Mouse (Mus musculus) brain, embryonic 14.5 days (tissue): ENCODE results near the gene 4930544D05Rik. TPM values are rescaled to one million over a fixed set of nuclear protein-coding genes. Genes with fewer than 3 reads are reported as not detected.

Experiments used
- DNase-seq: peaks from one replicate; pipeline ENCODE4 v3.0.0-alpha.2; 2011; ENCODE audit warnings: low read depth
- CTCF ChIP-seq: fragments of 200-500 bp; IDR thresholded peaks from 2 replicates; pipeline ENCODE4 v1.5.1; 2012; ENCODE audit warnings: inconsistent platforms, mild to moderate bottlenecking, moderate library complexity, borderline replicate concordance; ENCODE audit not compliant: insufficient read depth, insufficient read length; ENCODE audit errors: extremely low read depth
- POLR2A ChIP-seq: fragments of 200-500 bp; IDR thresholded peaks from 2 replicates; pipeline ENCODE4 v1.6.1; 2012; ENCODE audit warnings: mild to moderate bottlenecking, inconsistent platforms, borderline replicate concordance; ENCODE audit not compliant: poor library complexity, insufficient read depth, insufficient read length, severe bottlenecking; ENCODE audit errors: extremely low read depth
- polyA plus RNA-seq: library from polyadenylated mRNA; depleted of rRNA; stranded (reverse); fragments of >200 nt; gene quantifications from 2 replicates; pipeline ENCODE4 v1.2.3, GENCODE M21; 2012

4930544D05Rik gene
- polyA plus RNA-seq, 1 experiment: not detected

DNA sequence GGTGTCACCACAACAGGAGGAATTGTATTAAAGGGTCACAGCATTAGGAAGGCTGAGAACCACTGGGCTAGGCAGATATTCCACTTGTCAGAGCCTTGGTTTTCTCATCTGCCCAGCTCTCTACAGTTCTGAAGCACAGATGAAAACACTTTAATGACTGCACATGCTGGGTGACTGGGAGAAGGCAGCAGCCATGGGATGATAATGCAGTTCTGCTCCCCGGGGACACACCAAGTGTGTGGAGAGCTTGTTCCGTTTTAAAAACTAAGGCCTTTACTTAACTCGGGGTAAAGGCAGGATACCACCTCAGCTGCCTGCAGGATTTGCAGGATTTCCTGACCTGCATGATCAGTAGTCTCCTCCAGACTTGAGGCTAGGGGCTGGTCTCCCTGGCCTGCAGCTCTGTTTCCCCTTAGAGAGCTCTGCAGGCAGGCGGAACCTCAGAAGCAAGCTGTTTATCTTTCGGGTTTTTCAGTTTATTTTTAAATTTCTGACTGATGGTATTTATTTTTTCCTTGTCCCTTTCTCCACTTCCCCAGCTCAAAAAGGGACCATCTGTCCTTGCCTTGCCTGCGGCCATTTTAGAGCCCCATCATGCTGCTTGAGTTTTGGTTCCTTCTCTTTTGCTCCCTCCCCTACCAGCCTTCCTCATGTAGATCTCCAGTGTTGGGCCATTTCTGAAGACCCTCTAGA lies 32.5 kb upstream of the 4930544D05Rik start:
- no peak for DNase-seq
- TF ChIP-seq CTCF (no peak), POLR2A (no peak)

DNA sequence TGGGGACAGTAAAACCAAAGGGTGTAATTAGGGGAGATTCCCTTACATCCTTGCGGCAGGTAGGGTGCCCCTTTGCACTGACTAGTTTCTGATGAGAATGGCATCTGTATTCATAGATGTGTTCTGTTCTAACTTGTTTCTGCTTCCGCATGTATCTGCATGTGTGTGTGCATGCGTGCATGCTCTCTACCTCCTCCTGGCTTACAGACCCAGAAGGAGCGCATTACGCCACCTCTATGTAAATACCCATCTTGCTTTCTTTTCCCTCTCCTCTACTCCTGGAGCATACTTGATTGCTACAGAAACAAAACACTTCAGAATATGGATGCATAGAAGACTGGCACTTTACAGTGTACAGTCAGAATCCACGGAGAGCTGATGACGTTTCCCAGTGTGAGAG lies 31.9 kb upstream of the 4930544D05Rik start:
- TF ChIP-seq POLR2A: no peak
- TF ChIP-seq CTCF: no peak
- no peak for DNase-seq

DNA sequence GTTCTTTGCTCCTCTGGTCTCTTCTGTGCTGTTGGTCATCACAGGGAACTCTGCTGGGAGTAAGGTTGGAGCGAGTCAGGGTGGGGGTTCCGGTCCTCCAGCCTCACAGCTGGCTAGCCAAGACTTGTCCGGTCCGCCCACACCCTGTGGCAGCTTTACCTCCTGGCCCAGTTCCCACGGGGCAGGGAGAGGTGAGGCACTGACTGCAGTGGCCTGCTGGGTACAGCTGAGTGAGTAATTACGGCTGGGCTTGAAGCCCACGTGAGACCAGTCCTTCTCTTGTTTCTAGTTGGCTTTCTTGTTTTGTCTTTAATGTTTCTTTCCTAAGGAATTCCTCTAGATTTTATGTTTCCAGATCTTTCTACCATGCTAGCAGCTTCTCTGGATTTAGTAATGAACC lies 30.2 kb upstream of the 4930544D05Rik start:
- TF ChIP-seq CTCF (no peak), POLR2A (no peak)
- peak; percentile 51 for DNase-seq

DNA sequence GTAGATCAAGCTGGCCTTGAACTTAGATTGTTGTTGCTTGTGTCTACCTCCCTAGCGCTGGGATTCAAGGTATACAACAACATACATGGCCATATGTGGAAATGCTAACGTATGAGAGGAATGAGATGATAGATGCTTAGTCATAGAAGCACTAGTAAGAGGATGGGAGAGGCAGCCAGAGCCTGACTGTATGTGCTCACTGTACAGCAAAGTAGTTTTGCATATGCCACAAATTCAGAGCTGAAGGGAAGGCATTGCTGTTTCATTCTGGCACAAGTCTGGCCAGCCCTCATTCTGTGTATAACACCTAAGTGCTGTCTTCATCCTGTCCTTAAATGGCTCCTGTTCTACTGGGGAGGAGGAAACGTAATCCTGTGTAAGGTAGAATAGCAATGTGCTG lies 29.4 kb upstream of the 4930544D05Rik start:
- TF ChIP-seq POLR2A: no peak
- DNase-seq: no peak

DNA sequence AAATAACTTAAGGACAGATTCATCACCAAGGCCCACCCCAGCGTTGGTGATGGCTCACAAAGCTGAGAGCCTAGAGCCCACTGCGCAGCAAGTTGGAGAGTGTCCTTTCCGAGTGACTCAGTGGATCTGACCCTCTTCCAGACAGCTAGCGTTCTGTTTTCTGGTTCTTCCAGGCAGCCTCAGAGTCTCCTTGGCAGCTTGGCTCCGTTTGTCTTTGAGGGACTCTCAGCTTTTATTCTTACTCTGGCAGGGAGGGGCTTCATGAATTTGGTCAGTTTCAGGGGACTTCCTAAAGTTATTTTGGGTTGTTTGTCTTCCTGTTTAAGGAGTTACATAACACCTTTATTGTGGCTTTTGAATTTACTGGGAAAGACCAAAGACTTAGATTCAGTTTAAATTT lies 28.7 kb upstream of the 4930544D05Rik start:
- no peak for TF ChIP-seq CTCF
- TF ChIP-seq POLR2A: no peak
- no peak for DNase-seq

DNA sequence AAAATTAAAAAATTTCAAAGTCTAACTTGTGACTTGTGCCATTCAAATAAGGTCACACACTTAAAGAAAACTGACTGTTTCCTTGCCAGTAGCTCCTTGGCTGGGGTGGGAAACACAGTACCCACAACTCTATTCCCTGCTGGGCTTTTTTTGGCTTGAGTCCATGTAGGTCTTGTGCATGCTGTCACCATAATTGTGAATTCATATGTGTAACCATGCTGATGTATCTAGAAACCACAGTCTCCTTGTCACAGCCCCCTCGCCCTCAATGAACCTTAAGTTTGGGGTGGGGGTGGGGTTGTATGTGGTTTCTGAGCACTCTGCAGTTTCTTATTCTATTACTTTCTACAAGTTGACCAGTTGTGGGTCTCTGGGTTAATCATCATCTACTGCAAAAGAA lies 23.9 kb upstream of the 4930544D05Rik start:
- no peak for TF ChIP-seq CTCF
- TF ChIP-seq POLR2A: no peak
- no peak for DNase-seq

DNA sequence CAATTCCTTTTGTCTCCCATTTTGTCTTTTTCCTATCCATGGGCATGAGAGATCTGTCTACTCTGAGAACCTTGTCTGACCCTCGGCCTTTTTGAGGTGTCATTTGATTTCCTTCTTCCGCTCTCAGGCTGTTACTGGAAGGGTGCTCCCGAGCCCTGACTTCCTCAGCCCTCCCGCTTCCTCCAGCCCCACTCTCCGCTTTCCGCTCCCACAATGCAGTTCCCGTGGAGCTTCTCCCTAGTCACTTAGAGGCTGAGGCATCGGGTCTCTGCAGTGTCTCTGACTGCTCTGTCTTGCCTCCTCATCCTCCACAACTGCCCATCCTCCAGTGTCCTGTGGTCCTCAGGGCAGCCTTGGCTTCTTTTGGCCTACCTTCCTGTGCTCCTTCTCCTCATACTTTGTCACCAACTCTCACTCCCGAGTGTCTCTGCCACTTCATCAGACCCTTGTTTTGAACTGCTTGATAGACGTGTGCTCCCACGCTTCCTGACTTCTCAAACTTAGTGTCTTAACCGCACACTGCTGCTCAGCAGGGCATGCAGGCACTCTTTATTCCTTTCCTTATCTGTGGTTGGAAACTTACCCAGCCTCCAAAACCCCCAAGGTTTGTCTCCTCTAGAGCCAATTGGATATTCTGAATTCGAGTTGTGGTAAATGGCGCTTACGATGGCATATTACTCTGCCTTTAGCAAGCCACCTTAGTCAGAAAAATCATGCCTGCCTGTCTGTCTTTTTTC lies 21.2 kb upstream of the 4930544D05Rik start:
- no peak for DNase-seq
- TF ChIP-seq CTCF (no peak), POLR2A (no peak)

DNA sequence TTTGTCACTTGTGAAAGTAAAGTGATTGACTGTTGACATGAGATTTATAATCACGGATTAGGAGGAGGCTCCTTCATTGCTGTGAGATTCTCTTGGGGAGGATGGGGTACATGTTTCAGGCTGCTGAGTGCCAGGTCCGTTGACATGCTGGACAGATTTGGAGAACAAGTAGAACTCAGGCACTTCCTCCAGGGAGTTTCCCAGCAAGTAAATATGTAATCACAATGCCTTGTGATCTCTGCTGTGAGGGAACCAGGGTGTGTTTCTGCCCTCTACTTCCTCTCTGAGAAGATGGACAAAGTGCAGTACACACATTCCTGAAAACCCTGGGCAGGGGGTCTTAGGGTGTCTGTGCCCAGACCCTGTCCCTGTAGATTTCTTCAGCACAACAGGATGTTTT lies 20.0 kb upstream of the 4930544D05Rik start:
- TF ChIP-seq POLR2A (no peak), CTCF (no peak)

DNA sequence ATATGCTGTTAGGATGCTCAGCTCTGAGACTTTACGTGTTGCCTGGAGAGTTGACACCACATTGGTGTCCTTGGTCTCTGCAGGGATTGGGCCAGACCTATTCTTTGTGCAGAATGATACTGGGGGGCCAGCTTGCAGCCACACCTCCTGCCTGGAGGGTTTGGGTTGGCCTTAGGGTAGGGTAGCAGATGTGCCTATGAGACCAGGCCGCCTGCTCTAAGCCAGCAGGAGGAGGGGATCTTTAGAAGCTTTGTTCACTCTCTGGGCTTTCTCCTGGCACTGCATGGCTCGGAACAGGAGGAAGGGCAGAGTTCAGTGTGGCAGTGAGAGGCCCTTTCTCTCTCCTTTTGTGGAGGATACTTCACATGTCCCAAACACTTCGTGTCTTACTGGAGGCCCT lies 19.6 kb upstream of the 4930544D05Rik start:
- no peak for TF ChIP-seq CTCF
- TF ChIP-seq POLR2A: no peak
- DNase-seq: peak; percentile 54

More for the DNA sequence above, 20.0 kb upstream of the 4930544D05Rik start:
- no peak for DNase-seq

DNA sequence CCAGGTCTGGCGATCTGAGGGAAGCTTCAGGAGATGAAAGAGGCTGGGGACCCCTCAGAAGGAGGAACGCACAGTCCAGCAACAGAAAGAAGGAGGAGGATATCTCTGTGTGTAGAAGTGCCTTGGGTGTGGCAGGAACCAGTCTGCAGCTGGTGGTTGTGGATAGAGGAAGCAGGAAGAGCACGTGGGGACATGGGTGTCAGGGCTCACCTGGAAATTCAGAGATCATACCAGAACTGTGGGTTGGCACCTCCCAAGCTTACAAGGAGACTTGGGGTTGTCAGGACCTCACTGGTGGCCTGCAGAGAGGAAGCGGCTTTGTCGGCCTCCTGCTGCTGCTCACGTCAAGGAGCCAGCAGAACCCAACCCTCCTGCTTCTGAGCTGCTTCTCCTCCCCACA lies 18.3 kb upstream of the 4930544D05Rik start:
- DNase-seq: no peak
- TF ChIP-seq POLR2A (no peak), CTCF (no peak)

DNA sequence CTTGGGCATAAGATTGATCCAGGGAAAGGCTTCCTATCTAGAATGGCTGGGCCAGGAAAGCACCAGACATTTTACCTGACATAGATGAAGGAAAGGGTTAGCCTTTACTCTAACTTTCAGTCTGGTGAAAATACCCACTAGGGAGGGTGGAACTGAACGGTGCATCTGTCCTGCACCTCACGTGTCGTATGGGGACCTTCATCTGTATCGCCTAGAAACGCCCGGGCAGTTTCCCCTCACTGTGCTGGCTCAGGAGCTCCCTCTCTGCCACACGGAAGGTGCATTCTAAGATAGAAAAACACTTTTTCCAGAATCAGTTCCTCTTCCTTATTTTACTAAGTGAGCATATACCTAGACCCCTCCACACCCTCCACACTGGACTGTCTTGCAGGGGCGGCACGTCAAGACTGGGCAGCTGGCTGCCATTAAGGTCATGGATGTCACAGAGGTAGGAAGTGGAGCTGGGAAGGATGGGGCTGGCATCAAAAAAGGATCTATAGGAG lies 17.1 kb upstream of the 4930544D05Rik start:
- TF ChIP-seq POLR2A (no peak), CTCF (no peak)
- DNase-seq: no peak

DNA sequence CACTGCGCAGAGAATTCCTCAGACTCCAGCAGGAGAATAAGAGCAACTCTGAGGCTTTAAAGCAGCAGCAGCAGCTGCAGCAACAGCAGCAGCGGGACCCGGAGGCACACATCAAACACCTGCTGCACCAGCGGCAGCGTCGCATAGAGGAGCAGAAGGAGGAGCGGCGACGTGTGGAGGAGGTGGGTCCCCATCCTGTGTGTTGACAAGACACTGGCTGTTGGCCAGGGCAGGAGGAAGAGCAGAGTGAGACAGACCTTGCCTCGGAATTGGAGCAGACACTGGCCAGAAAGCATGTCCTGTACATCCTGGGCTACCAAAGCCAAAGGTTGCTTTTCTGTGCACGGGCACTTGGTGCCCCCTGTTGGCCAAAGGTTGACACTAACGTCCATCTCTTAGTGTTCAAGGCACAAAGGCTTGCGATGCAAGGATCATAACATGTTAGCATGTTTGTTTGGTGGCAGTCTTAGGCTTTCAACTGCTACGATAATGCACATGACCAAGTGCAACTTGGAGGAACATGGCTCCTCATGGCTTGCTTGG lies 10.6 kb upstream of the 4930544D05Rik start:
- TF ChIP-seq POLR2A: no peak
- peak; percentile 91 for TF ChIP-seq CTCF

DNA sequence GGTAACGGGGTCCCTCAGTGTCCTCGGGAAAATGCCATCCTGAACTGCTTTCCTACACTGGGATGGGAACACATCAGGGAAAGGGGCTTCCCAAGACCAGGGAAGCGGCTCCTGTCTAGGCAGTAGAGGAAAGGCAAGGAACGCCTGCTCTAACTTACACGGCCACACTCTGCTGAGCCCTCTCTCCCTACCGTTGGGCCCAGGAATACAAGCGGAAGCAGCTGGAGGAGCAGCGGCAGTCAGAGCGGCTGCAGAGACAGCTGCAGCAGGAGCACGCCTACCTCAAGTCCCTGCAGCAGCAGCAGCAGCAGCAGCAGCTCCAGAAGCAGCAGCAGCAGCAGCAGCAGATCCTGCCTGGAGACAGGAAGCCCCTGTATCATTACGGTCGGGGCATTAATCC lies 8.9 kb upstream of the 4930544D05Rik start:
- TF ChIP-seq CTCF (no peak), POLR2A (no peak)
- no peak for DNase-seq

More for the DNA sequence above, 10.6 kb upstream of the 4930544D05Rik start:
- peak; percentile 79 for DNase-seq
